Mouse (Mus musculus): ENCODE results near the gene Noxred1.

DNA sequence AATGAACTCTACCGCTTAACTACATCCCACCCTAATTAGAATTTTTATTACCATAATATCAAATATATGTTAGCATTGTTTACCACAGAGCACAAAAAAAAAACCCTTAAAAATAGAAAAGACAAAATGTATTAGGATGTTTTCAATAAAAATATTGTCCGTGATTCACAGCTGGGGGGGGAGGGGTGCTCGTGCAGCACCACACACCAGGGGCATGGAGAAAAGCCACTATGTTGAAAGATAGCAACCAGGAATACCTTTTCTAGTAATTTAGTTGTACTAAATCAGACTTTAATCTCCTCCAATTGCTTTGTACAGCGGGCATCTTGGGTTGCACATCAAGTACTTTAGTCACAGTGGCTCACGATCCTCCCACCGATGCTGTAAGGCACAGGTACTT, 39.7 kb downstream of the Noxred1 start:
- TF ChIP-seq CTCF (IDR thresholded peaks at IDR 0.05; ENCODE audit: low read depth) (no peak), EP300 (IDR thresholded peaks at IDR 0.05; ENCODE audit: low read depth) (no peak)
